Mouse (Mus musculus) NIH3T3 (cell line): Measurements from ENCODE around the gene Scd4.

Experiments used
- DNase-seq: peaks from one replicate; pipeline ENCODE4 v3.0.0-alpha.2; 2012; ENCODE audit warnings: low read depth

Scd4 gene

DNA sequence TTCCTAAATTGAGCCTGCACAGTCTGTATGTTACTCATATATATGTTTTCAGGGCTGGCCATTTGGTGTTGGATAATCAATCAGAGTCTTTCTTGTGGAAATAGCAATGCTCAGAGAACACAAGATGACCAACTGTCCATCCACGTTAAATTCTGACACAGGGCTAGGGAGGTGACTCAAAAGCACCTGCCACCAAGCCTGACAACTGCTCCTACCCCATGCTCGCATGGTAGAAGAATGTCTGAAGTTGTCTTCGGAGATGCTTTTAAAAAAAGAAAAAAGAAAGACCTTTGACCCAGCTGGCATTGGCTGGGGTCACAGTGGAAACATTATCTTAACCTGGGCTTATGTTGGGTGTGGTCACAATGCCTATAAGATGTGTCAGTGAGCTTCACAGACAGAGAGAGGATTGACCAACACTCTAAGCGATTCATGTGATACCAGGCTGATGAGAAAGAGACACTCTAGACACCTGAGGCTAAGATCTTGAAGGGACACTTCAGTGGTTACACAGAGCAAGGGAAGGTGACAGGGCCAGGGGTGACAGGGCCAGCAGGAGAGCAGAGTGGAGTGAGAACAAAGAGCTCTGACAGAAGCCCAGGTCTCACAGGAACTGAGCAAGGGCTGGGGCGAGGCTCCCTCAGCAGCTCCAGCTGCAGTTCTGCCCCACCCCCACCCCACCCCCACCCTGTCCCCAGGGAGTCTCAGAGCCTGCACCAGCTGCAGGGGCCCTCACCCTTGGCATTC lies 44.9 kb downstream of the Scd4 start:
- DNase-seq, result no peak

DNA sequence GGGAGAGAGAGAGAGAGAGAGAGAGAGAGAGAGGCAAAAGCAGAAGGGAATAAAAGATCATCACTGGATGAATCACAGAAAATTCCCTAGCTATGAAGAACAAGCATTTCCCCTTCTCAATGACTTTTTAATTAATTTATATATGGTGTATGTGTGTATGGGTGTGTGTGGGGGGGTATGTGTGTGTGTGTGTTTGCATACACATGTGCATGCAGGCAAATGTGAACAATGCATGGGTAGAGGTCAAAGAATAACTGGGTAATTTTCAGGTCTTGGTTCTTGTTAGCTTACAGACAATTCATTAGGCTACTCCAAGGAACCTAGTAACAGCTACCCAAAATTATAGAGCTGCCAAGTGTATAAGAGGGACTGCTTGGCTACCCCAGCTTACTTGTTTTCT lies 46.2 kb downstream of the Scd4 start:
- DNase-seq, result no peak

GRCm38 (mm10) chr19:44380065-44380464 lies 47.2 kb downstream of the Scd4 start:
- peak; percentile 39 for DNase-seq

GRCm38 (mm10) chr19:44382682-44383321 lies 49.9 kb downstream of the Scd4 start:
- no peak for DNase-seq

- DNase-seq, result no peak
Measured at GRCm38 (mm10) chr19:44385887-44386498, 53.1 kb downstream of the Scd4 start.

DNA sequence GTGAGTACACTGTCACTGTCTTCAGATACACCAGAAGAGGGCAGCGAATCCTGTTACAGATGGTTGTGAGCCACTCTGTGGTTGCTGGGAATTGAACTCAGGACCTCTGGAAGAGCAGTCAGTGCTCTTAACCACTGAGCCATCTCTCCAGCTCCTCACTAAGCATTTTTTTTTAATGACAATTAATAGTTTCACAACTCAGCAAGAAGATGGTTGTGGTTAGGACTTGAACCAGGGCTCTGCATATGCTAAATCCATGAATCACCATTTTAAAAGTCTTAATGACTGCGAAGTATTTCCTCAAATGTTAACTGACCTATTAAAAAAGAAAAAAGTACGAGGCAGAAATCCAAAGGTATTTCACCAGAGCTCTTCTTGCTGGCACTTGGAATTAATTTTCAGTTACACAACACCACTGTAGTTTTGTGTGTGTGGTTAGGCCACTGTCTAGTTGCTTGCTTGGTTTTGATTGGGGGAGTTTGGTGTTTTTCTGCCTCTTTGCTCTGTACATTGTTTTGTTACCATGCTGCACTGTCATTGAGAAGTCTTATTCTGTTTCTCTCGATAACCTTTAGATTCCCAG lies 54.3 kb downstream of the Scd4 start:
- peak; percentile 75 for DNase-seq

DNA sequence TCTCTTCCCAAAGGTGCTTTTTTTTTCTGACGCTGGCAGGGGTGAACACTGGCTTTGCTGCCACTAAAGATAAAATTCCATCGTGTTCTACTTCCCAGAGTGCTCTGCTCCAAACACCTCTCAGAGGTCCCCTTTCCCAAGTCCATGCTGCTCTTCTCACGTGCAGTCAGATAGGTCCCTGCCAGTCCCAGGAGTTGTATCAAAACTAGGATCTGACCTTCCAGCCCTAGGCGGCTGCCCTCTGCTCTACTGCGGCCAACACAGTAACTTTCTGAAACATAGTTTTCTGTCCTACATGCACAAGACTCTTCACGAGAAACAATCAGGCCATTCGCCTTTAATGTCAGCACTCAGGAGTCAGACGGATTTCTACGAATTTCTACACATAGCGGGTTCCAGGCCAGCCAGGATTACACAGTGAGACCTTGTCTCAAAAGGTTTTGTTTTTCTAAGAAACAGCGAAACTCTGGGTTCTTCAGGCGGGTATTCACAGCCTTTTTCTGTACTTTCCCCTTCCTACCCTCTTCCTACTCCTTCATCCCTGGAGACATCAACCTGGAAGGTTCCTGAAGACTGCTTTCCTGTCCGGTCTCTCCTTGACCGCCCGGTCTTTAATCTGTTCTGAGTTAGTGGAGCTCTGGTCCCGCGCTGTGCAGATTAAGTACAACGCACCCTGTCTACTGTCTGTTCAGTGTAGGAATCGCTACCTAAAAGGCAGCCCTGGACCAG lies 55.0 kb downstream of the Scd4 start:
- DNase-seq, result no peak

DNA sequence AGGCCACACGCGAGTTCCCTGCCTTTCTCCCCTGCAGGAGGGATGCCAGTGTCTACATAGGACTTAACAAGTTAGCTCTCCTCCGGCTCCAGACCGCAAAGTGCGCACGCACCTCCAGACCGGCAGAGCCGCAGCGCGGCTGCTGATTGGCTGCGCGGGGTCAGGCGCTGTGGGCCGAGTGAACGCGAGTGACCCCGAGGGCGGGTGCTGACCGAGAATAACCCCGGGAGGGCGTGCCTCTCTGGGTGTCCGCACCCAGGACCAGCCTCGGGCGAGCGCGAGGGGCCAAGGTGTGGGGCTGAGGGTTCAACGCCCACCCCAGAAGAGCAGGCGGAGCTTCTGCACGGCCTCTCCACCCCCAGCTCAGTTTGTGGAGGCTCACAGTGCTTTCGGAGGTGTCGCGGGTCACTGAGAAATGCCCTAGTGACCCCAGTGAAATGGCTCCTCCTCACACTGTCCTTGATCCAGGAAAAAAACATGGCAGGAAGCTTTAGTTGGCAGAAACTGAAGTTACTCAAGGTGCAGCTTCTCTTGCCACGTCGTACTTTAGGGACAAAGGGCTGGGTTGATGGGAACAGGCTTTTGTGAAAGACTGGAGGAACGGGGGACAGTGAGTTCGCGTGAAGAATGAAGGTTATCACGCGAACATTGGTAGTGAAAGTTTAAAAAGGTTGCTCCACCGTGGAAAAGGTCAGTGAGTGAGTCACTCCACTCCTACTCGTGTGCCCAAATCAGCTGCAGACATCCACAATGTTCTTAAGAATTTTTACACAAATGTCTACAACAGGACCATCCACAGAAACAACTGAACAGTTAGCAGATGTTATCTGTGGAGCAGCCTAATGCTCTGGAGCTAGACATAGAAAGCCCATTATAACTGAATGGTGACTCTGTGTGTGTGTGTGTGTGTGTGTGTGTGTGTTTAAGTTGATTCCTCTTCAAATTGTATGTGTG lies 55.9 kb downstream of the Scd4 start:
- DNase-seq, result peak; percentile 44

DNA sequence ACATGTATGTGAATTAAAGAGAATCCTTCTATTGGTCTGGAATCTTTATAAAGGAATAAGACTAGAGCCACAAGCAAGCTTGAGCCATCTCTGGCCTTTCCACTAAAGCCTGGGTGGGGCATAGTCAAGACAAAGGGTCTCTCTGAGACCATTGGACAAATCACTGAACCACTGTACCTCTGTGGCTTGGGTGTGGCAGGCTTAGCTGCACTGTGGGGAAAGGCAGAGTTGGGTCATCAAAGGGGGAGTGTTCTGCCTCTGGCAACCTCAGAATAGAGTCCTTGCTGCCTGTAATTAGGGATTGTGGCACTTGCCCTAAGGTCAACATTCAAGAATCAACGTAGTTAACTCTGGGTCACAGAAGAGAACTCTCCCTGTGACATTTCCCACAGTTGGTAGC lies 56.6 kb downstream of the Scd4 start:
- no peak for DNase-seq

DNA sequence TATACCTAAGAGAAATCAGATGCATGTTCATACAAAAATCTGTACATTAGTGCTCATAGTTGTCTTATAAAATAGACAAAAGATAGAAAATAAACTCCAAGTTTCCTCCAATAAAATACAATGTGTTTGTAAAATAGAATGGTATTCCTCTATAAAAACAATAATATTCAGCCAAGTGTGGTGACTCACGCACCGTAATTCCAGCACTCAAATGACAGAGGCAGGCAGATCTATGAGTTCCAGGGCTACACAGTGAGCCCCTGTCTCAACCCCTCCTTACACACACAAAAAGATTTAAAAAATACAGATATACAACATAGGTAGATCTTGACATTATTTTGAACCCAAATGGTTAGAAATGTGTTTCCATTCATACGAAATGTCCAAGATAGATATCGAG lies 59.0 kb downstream of the Scd4 start:
- peak; percentile 53 for DNase-seq

DNA sequence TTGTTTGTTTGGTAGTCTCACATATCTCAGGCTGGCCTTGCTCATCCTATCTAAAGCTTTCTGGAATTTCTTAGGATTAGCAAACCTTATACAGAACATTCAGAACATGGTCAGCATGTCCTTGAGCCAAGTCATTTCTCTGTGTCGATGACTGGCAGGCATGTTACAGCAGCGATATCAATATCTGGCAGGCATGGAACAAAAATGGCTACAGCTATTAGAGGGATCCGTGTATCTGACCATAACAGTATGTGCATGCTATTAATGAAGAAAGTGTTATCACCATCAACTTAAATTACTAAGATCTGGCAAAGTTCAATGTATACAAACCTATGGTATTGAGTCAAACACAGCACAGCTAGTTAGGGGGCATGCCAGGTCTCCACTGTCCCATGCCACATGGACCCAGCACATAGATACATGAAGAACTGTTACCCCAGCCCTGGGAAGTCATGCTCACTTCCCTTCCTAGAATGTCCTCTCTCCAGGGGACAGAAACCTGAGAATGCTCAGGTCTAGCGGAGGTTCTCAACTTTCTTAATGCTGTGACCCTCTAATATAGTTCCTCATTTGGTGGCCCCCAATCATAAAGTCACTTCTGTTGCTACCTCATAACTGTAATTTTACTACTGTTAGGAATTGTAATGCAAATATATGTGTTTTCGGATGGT lies 59.6 kb downstream of the Scd4 start:
- DNase-seq, result no peak

GRCm38 (mm10) chr19:44393962-44394422 lies 61.1 kb downstream of the Scd4 start:
- peak; percentile 67 for DNase-seq

DNA sequence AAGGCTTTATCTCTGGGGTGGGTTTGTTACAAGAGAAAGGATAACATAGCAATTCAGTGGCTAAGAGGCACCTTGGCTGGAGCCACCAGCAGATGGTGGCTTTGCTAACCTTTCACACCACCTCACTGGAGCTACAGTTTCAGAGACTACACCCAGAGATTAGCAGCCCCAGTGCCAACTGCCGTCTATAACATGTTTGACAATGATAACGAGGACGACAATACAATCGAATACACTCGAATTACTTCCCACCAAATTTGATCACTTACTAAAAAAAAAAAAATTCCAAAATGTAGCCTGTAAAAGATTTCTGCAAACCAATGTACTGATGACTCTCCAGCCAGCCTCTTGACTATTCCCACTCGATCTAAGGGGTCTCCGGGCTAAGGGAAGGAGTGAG lies 62.1 kb downstream of the Scd4 start:
- no peak for DNase-seq
